Mouse (Mus musculus): ENCODE measurements around the gene Dgkg. TPM values are rescaled to one million over a fixed set of nuclear protein-coding genes. Genes with fewer than 3 reads are reported as not detected.
A peak's percentile ranks its signal among the peaks of the same experiment; 100 is the strongest.

The Dgkg gene
- polyA plus RNA-seq, 1 experiment from 2014 or later, result 0.15 TPM

GRCm38 (mm10) chr16:22508936-22509563 lies 148.0 kb downstream of the Dgkg start:
- no peaks in the 10 kb centered on the region for H3K9me3 ChIP-seq (replicated peaks; ENCODE audit: control insufficient read depth, low read length)
- WGBS, result 77% methylated on average over 5 of the region's 5 CpGs

DNA sequence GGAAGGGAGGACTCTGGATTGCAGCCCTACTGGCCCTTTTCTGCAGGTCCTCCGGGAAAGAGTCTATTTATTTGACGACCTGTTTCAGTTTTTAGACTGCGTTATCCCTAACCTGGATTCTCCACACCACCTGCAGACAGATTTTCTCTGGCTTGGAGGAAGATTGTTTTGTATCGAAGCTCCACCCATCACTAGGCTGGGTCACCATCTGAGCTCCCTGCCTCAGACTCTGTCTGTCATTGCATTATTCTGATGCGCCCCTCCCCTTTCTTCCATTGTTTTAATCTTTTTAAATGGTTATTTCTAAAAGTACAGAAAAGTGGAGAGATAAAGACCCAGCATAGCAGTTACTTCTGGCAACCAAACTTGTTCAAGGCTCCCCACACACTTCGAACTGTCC lies 151.4 kb downstream of the Dgkg start:
- Histone ChIP-seq H3K9ac (replicated peaks; ENCODE audit: low read length) (no peak overlapping the region), H3K27me3 (ENCODE audit: control insufficient read depth, insufficient read depth, low read length) (no peaks in the 10 kb centered on the region), H3K27ac (replicated peaks; ENCODE audit: low read depth, low read length) (no peak overlapping the region), H3K4me3 (ENCODE audit: low read depth, low read length) (no peak overlapping the region), H3K4me1 (ENCODE audit: control insufficient read depth, insufficient read depth, low read length) (no peaks in the 10 kb centered on the region; the same call in 1 of the 2 replicates), H3K9me3 (replicated peaks; ENCODE audit: control insufficient read depth, low read length) (no peaks in the 10 kb centered on the region), H3K36me3 (replicated peaks; ENCODE audit: control insufficient read depth, insufficient read depth, low read depth, low read length) (no peaks in the 10 kb centered on the region), H3K4me2 (ENCODE audit: low read depth, low read length) (no peak overlapping the region)
- WGBS, result 51% methylated on average over 6 of the region's 6 CpGs
- no peak for DNase-seq (ENCODE audit: low spot score)
- ATAC-seq (replicated peaks; ENCODE audit: insufficient number of reproducible peaks, low FRiP score, low TSS enrichment, low read depth), result no peak

More at GRCm38 (mm10) chr16:22508936-22509563, 148.0 kb downstream of the Dgkg start:
- DNase-seq (ENCODE audit: low spot score), result no peak
- no peak overlapping the region for H3K4me3 ChIP-seq (ENCODE audit: low read depth, low read length)
- no peak overlapping the region for H3K4me2 ChIP-seq (ENCODE audit: low read depth, low read length)
- no peaks in the 10 kb centered on the region for H3K36me3 ChIP-seq (replicated peaks; ENCODE audit: control insufficient read depth, insufficient read depth, low read depth, low read length)
- no peaks in the 10 kb centered on the region for H3K27me3 ChIP-seq (ENCODE audit: control insufficient read depth, insufficient read depth, low read length)
- H3K4me1 ChIP-seq (ENCODE audit: control insufficient read depth, insufficient read depth, low read length), result no peaks in the 10 kb centered on the region; the same call in 1 of the 2 replicates
- ATAC-seq (replicated peaks; ENCODE audit: insufficient number of reproducible peaks, low FRiP score, low TSS enrichment, low read depth), result no peak
- no peak overlapping the region for H3K27ac ChIP-seq (replicated peaks; ENCODE audit: low read depth, low read length)
- no peak overlapping the region for H3K9ac ChIP-seq (replicated peaks; ENCODE audit: low read length)

GRCm38 (mm10) chr16:22504851-22505250 lies 152.2 kb downstream of the Dgkg start:
- no peak overlapping the region for H3K4me3 ChIP-seq (ENCODE audit: low read depth, low read length)
- H3K27ac ChIP-seq (replicated peaks; ENCODE audit: low read depth, low read length), result no peak overlapping the region
- 23% methylated on average over 8 of the region's 8 CpGs for WGBS
- H3K4me1 ChIP-seq (ENCODE audit: control insufficient read depth, insufficient read depth, low read length), result no peaks in the 10 kb centered on the region; the same call in 1 of the 2 replicates
- DNase-seq (ENCODE audit: low spot score) (peak; percentile 44), ATAC-seq (replicated peaks; ENCODE audit: insufficient number of reproducible peaks, low FRiP score, low TSS enrichment, low read depth) (no peak; the same call in 1 of the 2 replicates)
- no peaks in the 10 kb centered on the region for H3K36me3 ChIP-seq (replicated peaks; ENCODE audit: control insufficient read depth, insufficient read depth, low read depth, low read length)
- no peaks in the 10 kb centered on the region for H3K9me3 ChIP-seq (replicated peaks; ENCODE audit: control insufficient read depth, low read length)
- H3K4me2 ChIP-seq (ENCODE audit: low read depth, low read length), result no peak overlapping the region
- no peak overlapping the region for H3K9ac ChIP-seq (replicated peaks; ENCODE audit: low read length)
- no peaks in the 10 kb centered on the region for H3K27me3 ChIP-seq (ENCODE audit: control insufficient read depth, insufficient read depth, low read length)

- WGBS, result 66% methylated on average over 5 of the region's 5 CpGs
- Histone ChIP-seq H3K36me3 (replicated peaks; ENCODE audit: control insufficient read depth, insufficient read depth, low read depth, low read length) (no peaks in the 10 kb centered on the region), H3K4me2 (ENCODE audit: low read depth, low read length) (no peak overlapping the region), H3K27me3 (ENCODE audit: control insufficient read depth, insufficient read depth, low read length) (no peaks in the 10 kb centered on the region), H3K27ac (replicated peaks; ENCODE audit: low read depth, low read length) (no peak overlapping the region), H3K4me1 (ENCODE audit: control insufficient read depth, insufficient read depth, low read length) (no peaks in the 10 kb centered on the region; the same call in 1 of the 2 replicates), H3K9me3 (replicated peaks; ENCODE audit: control insufficient read depth, low read length) (no peaks in the 10 kb centered on the region), H3K4me3 (ENCODE audit: low read depth, low read length) (no peak overlapping the region), H3K9ac (replicated peaks; ENCODE audit: low read length) (no peak overlapping the region)
- ATAC-seq (replicated peaks; ENCODE audit: insufficient number of reproducible peaks, low FRiP score, low TSS enrichment, low read depth) (no peak), DNase-seq (ENCODE audit: low spot score) (no peak)
Measured at GRCm38 (mm10) chr16:22504049-22504448, 153.0 kb downstream of the Dgkg start.

GRCm38 (mm10) chr16:22503467-22503866 lies 153.6 kb downstream of the Dgkg start:
- DNase-seq (ENCODE audit: low spot score), result no peak

DNA sequence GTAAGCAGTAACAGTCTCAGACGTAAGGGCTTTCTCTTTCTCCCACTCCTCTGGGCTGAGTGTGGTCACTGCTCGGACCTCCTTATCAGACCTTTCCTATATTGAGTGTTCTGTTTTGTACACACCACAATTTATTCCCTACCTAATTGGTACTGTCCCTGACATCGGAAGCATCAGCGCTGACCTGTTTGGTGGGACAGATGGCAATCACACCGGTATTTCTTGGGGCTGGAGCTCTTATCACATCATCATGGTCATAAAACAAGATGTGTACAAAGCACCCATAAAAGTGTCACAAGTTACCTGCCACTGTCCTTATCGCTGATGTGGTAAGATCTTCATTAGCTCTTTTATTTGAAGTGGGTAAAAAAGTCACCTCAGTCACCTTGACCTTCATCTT lies 155.2 kb downstream of the Dgkg start:
- Histone ChIP-seq H3K9ac (replicated peaks; ENCODE audit: low read length) (no peak overlapping the region), H3K9me3 (replicated peaks; ENCODE audit: control insufficient read depth, low read length) (no peaks in the 10 kb centered on the region), H3K4me1 (ENCODE audit: control insufficient read depth, insufficient read depth, low read length) (no peaks in the 10 kb centered on the region; the same call in 1 of the 2 replicates), H3K27ac (replicated peaks; ENCODE audit: low read depth, low read length) (no peak overlapping the region), H3K4me2 (ENCODE audit: low read depth, low read length) (no peak overlapping the region), H3K36me3 (replicated peaks; ENCODE audit: control insufficient read depth, insufficient read depth, low read depth, low read length) (no peaks in the 10 kb centered on the region), H3K27me3 (ENCODE audit: control insufficient read depth, insufficient read depth, low read length) (no peaks in the 10 kb centered on the region), H3K4me3 (ENCODE audit: low read depth, low read length) (no peak overlapping the region)
- ATAC-seq (replicated peaks; ENCODE audit: insufficient number of reproducible peaks, low FRiP score, low TSS enrichment, low read depth) (no peak), DNase-seq (ENCODE audit: low spot score) (no peak)
- 88% methylated on average over 6 of the region's 6 CpGs for WGBS

More at GRCm38 (mm10) chr16:22503467-22503866, 153.6 kb downstream of the Dgkg start:
- WGBS, result 78% methylated on average over 4 of the region's 4 CpGs
- H3K9me3 ChIP-seq (replicated peaks; ENCODE audit: control insufficient read depth, low read length), result no peaks in the 10 kb centered on the region
- no peaks in the 10 kb centered on the region for H3K36me3 ChIP-seq (replicated peaks; ENCODE audit: control insufficient read depth, insufficient read depth, low read depth, low read length)
- no peak for ATAC-seq (replicated peaks; ENCODE audit: insufficient number of reproducible peaks, low FRiP score, low TSS enrichment, low read depth)
- no peak overlapping the region for H3K4me3 ChIP-seq (ENCODE audit: low read depth, low read length)
- no peaks in the 10 kb centered on the region for H3K27me3 ChIP-seq (ENCODE audit: control insufficient read depth, insufficient read depth, low read length)
- H3K9ac ChIP-seq (replicated peaks; ENCODE audit: low read length), result no peak overlapping the region
- H3K4me1 ChIP-seq (ENCODE audit: control insufficient read depth, insufficient read depth, low read length), result no peaks in the 10 kb centered on the region; the same call in 1 of the 2 replicates
- H3K27ac ChIP-seq (replicated peaks; ENCODE audit: low read depth, low read length), result no peak overlapping the region
- H3K4me2 ChIP-seq (ENCODE audit: low read depth, low read length), result no peak overlapping the region

DNA sequence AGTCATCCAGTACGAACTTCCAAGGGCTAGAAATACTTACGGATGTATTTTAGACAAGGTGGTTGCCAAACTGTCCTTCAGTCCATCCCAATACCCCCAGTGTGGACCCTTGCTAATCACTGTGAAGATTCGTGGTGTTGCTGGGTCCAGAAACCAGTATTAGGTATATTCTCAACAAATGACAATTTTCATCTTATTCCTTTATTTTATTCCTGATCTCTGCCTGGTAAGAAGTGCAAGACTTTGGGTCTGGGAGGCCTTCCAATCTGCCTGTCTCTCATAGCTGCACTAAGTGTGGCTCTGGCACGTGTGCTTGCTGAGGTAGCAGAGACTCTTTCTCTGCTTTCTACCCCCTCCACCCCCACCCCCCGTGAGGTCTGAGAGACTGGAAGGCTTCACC lies 156.5 kb downstream of the Dgkg start:
- H3K36me3 ChIP-seq (replicated peaks; ENCODE audit: control insufficient read depth, insufficient read depth, low read depth, low read length), result no peaks in the 10 kb centered on the region
- H3K4me3 ChIP-seq (ENCODE audit: low read depth, low read length), result no peak overlapping the region
- H3K9me3 ChIP-seq (replicated peaks; ENCODE audit: control insufficient read depth, low read length), result no peaks in the 10 kb centered on the region
- no peaks in the 10 kb centered on the region for H3K27me3 ChIP-seq (ENCODE audit: control insufficient read depth, insufficient read depth, low read length)
- no peak for DNase-seq (ENCODE audit: low spot score)
- 75% methylated on average over 5 of the region's 5 CpGs for WGBS
- H3K4me1 ChIP-seq (ENCODE audit: control insufficient read depth, insufficient read depth, low read length), result no peaks in the 10 kb centered on the region; the same call in 1 of the 2 replicates
- no peak overlapping the region for H3K4me2 ChIP-seq (ENCODE audit: low read depth, low read length)
- no peak for ATAC-seq (replicated peaks; ENCODE audit: insufficient number of reproducible peaks, low FRiP score, low TSS enrichment, low read depth)
- H3K27ac ChIP-seq (replicated peaks; ENCODE audit: low read depth, low read length), result no peak overlapping the region
- H3K9ac ChIP-seq (replicated peaks; ENCODE audit: low read length), result no peak overlapping the region

DNA sequence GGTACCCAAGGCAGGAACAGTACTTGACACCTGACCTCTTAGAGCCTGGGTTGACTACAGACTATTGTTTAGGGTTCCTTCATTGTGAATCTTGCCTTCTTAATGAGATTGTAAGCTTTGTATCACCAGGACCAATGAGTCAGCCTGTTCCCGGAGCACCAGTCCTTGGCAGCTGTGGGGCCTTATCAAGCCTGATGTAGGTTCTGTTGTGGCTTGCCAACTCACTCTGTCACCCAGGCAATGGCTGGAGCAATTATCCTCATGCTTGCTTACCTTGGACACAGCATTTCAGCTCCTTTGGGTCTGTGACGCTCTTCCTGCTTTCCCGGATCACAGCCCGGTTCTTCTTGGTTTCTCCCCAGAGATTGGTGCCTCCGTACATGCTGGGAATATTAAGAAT lies 157.1 kb downstream of the Dgkg start:
- ATAC-seq (replicated peaks; ENCODE audit: insufficient number of reproducible peaks, low FRiP score, low TSS enrichment, low read depth), result no peak
- DNase-seq (ENCODE audit: low spot score), result no peak

More for the DNA sequence above, 157.1 kb downstream of the Dgkg start:
- WGBS, result 88% methylated on average over 5 of the region's 5 CpGs
- Histone ChIP-seq H3K4me1 (ENCODE audit: control insufficient read depth, insufficient read depth, low read length) (no peaks in the 10 kb centered on the region; the same call in 1 of the 2 replicates), H3K27ac (replicated peaks; ENCODE audit: low read depth, low read length) (no peak overlapping the region), H3K9me3 (replicated peaks; ENCODE audit: control insufficient read depth, low read length) (no peaks in the 10 kb centered on the region), H3K36me3 (replicated peaks; ENCODE audit: control insufficient read depth, insufficient read depth, low read depth, low read length) (no peaks in the 10 kb centered on the region), H3K9ac (replicated peaks; ENCODE audit: low read length) (no peak overlapping the region), H3K27me3 (ENCODE audit: control insufficient read depth, insufficient read depth, low read length) (no peaks in the 10 kb centered on the region), H3K4me3 (ENCODE audit: low read depth, low read length) (no peak overlapping the region), H3K4me2 (ENCODE audit: low read depth, low read length) (no peak overlapping the region)
